Mouse (Mus musculus): ENCODE data around the gene 2310057N15Rik. TPM values are rescaled to one million over a fixed set of nuclear protein-coding genes. Genes with fewer than 3 reads are reported as not detected.
"Not testable (repeated sequence)": the region's sequence is repeated elsewhere in the genome, so short reads cannot be mapped to it uniquely, and the experiment has no call there.

2310057N15Rik gene
- not detected in 2 replicates for polyA plus RNA-seq (2014; fragmentation: Nextera tagmentation; extraction: Ambion mirVana)

- no peak within 1 kb of the TSS for H3K4me2 ChIP-seq (ENCODE audit: low read length)
- H3K9ac ChIP-seq (replicated peaks; ENCODE audit: low read length): no peak within 1 kb of the TSS
- DNase-seq: no peak
- H3K27me3 ChIP-seq (ENCODE audit: control insufficient read depth, insufficient read depth, low read length): no peaks in the 10 kb centered on the region
- no peak within 1 kb of the TSS for H3K4me3 ChIP-seq (replicated peaks; ENCODE audit: low read depth, low read length)
- no peaks in the 10 kb centered on the region for H3K9me3 ChIP-seq (ENCODE audit: control insufficient read depth, low read length)
- no peak for ATAC-seq (ENCODE audit: low FRiP score, low TSS enrichment)
- 86% methylated on average over 2 of the region's 2 CpGs for WGBS
- H3K27ac ChIP-seq (replicated peaks; ENCODE audit: low read depth, low read length): no peak within 1 kb of the TSS
- no peaks in the 10 kb centered on the region for H3K36me3 ChIP-seq (ENCODE audit: control insufficient read depth, insufficient read depth, low read length)
- H3K4me1 ChIP-seq (ENCODE audit: control insufficient read depth, insufficient read depth, low read length): no peaks in the 10 kb centered on the region
Measured at GRCm38 (mm10) chr16:88774106-88774505, at the start of gene 2310057N15Rik. Gene 2310057N15Rik, minus strand, starts transcription at chr16:88774206.

- Histone ChIP-seq H3K4me2 (ENCODE audit: low read length) (no peak overlapping the region), H3K4me3 (replicated peaks; ENCODE audit: low read depth, low read length) (no peak overlapping the region), H3K36me3 (ENCODE audit: control insufficient read depth, insufficient read depth, low read length) (no peaks in the 10 kb centered on the region), H3K9ac (replicated peaks; ENCODE audit: low read length) (no peak overlapping the region), H3K27ac (replicated peaks; ENCODE audit: low read depth, low read length) (no peak overlapping the region), H3K4me1 (ENCODE audit: control insufficient read depth, insufficient read depth, low read length) (no peaks in the 10 kb centered on the region), H3K27me3 (ENCODE audit: control insufficient read depth, insufficient read depth, low read length) (no peaks in the 10 kb centered on the region), H3K9me3 (ENCODE audit: control insufficient read depth, low read length) (no peaks in the 10 kb centered on the region)
- 82% methylated on average over 3 of the region's 3 CpGs for WGBS
- DNase-seq: peak; percentile 50
- peak; percentile 27; the same call in 1 of the 2 replicates for ATAC-seq (ENCODE audit: low FRiP score, low TSS enrichment)
Measured at GRCm38 (mm10) chr16:88823736-88824135, 49.7 kb upstream of the 2310057N15Rik start.

- Histone ChIP-seq H3K4me3 (replicated peaks; ENCODE audit: low read depth, low read length) (no peak within 1 kb of the TSS), H3K27ac (replicated peaks; ENCODE audit: low read depth, low read length) (no peak within 1 kb of the TSS), H3K27me3 (ENCODE audit: control insufficient read depth, insufficient read depth, low read length) (no peaks in the 10 kb centered on the region), H3K9me3 (ENCODE audit: control insufficient read depth, low read length) (no peaks in the 10 kb centered on the region), H3K9ac (replicated peaks; ENCODE audit: low read length) (no peak within 1 kb of the TSS), H3K4me2 (ENCODE audit: low read length) (no peak within 1 kb of the TSS), H3K36me3 (ENCODE audit: control insufficient read depth, insufficient read depth, low read length) (no peaks in the 10 kb centered on the region), H3K4me1 (ENCODE audit: control insufficient read depth, insufficient read depth, low read length) (no peaks in the 10 kb centered on the region)
- ATAC-seq (ENCODE audit: low FRiP score, low TSS enrichment) (no peak), DNase-seq (no peak)
- 83% methylated on average over 3 of the region's 3 CpGs for WGBS
Measured at GRCm38 (mm10) chr16:88820066-88820465, 46.1 kb upstream of the 2310057N15Rik start, which contains the start of gene Krtap15. Gene Krtap15, plus strand, starts transcription at chr16:88820215.

GRCm38 (mm10) chr16:88811827-88812226, 37.8 kb upstream of the 2310057N15Rik start, which contains the start of gene Gm20741:
Gene Gm20741, minus strand, starts transcription at chr16:88812220.
- DNase-seq: no peak

GRCm38 (mm10) chr16:88786786-88787185, 12.8 kb upstream of the 2310057N15Rik start:
- Histone ChIP-seq H3K4me3 (replicated peaks; ENCODE audit: low read depth, low read length) (no peak overlapping the region), H3K4me2 (ENCODE audit: low read length) (no peak overlapping the region), H3K27me3 (ENCODE audit: control insufficient read depth, insufficient read depth, low read length) (no peaks in the 10 kb centered on the region), H3K9ac (replicated peaks; ENCODE audit: low read length) (no peak overlapping the region), H3K36me3 (ENCODE audit: control insufficient read depth, insufficient read depth, low read length) (no peaks in the 10 kb centered on the region), H3K9me3 (ENCODE audit: control insufficient read depth, low read length) (no peaks in the 10 kb centered on the region), H3K4me1 (ENCODE audit: control insufficient read depth, insufficient read depth, low read length) (no peaks in the 10 kb centered on the region), H3K27ac (replicated peaks; ENCODE audit: low read depth, low read length) (no peak overlapping the region)
- WGBS: 92% methylated on average over 2 of the region's 2 CpGs
- DNase-seq (no peak), ATAC-seq (ENCODE audit: low FRiP score, low TSS enrichment) (no peak)

More at GRCm38 (mm10) chr16:88811827-88812226, 37.8 kb upstream of the 2310057N15Rik start, which contains the start of gene Gm20741:
- no peak for ATAC-seq (ENCODE audit: low FRiP score, low TSS enrichment)
- no peak within 1 kb of the TSS for H3K27ac ChIP-seq (replicated peaks; ENCODE audit: low read depth, low read length)
- no peak within 1 kb of the TSS for H3K4me3 ChIP-seq (replicated peaks; ENCODE audit: low read depth, low read length)
- 89% methylated on average over 2 of the region's 2 CpGs for WGBS
- no peaks in the 10 kb centered on the region for H3K27me3 ChIP-seq (ENCODE audit: control insufficient read depth, insufficient read depth, low read length)
- no peak within 1 kb of the TSS for H3K4me2 ChIP-seq (ENCODE audit: low read length)
- no peaks in the 10 kb centered on the region for H3K36me3 ChIP-seq (ENCODE audit: control insufficient read depth, insufficient read depth, low read length)
- no peaks in the 10 kb centered on the region for H3K4me1 ChIP-seq (ENCODE audit: control insufficient read depth, insufficient read depth, low read length)
- H3K9me3 ChIP-seq (ENCODE audit: control insufficient read depth, low read length): no peaks in the 10 kb centered on the region
- no peak within 1 kb of the TSS for H3K9ac ChIP-seq (replicated peaks; ENCODE audit: low read length)

- no peaks in the 10 kb centered on the region for H3K27me3 ChIP-seq (ENCODE audit: control insufficient read depth, insufficient read depth, low read length)
- H3K27ac ChIP-seq (replicated peaks; ENCODE audit: low read depth, low read length): no peak within 1 kb of the TSS
- no peaks in the 10 kb centered on the region for H3K9me3 ChIP-seq (ENCODE audit: control insufficient read depth, low read length)
- no peak within 1 kb of the TSS for H3K4me3 ChIP-seq (replicated peaks; ENCODE audit: low read depth, low read length)
- ATAC-seq (ENCODE audit: low FRiP score, low TSS enrichment): no peak
- H3K36me3 ChIP-seq (ENCODE audit: control insufficient read depth, insufficient read depth, low read length): no peaks in the 10 kb centered on the region
- WGBS: 94% methylated on average over 5 of the region's 6 CpGs
- H3K4me2 ChIP-seq (ENCODE audit: low read length): no peak within 1 kb of the TSS
- DNase-seq: no peak
- H3K4me1 ChIP-seq (ENCODE audit: control insufficient read depth, insufficient read depth, low read length): no peaks in the 10 kb centered on the region
- no peak within 1 kb of the TSS for H3K9ac ChIP-seq (replicated peaks; ENCODE audit: low read length)
Measured at GRCm38 (mm10) chr16:88777596-88777995, 3.6 kb upstream of the 2310057N15Rik start, which contains the start of gene Gm5965. Gene Gm5965, plus strand, starts transcription at chr16:88777896.

- not testable (repeated sequence) for H3K27me3 ChIP-seq (ENCODE audit: control insufficient read depth, insufficient read depth, low read length); DNase-seq; ATAC-seq (ENCODE audit: low FRiP score, low TSS enrichment); H3K9ac ChIP-seq (replicated peaks; ENCODE audit: low read length); H3K4me2 ChIP-seq (ENCODE audit: low read length); H3K9me3 ChIP-seq (ENCODE audit: control insufficient read depth, low read length); H3K27ac ChIP-seq (replicated peaks; ENCODE audit: low read depth, low read length); H3K4me3 ChIP-seq (replicated peaks; ENCODE audit: low read depth, low read length); H3K36me3 ChIP-seq (ENCODE audit: control insufficient read depth, insufficient read depth, low read length); H3K4me1 ChIP-seq (ENCODE audit: control insufficient read depth, insufficient read depth, low read length)
- WGBS: 97% methylated on average over 3 of the region's 3 CpGs
Measured at GRCm38 (mm10) chr16:88758547-88758946, 15.5 kb downstream of the 2310057N15Rik start, which contains the start of gene 2310034C09Rik. Gene 2310034C09Rik, plus strand, starts transcription at chr16:88758847.

- H3K4me1 ChIP-seq (ENCODE audit: control insufficient read depth, insufficient read depth, low read length); H3K9me3 ChIP-seq (ENCODE audit: control insufficient read depth, low read length); H3K9ac ChIP-seq (replicated peaks; ENCODE audit: low read length); H3K27me3 ChIP-seq (ENCODE audit: control insufficient read depth, insufficient read depth, low read length); DNase-seq; H3K27ac ChIP-seq (replicated peaks; ENCODE audit: low read depth, low read length); ATAC-seq (ENCODE audit: low FRiP score, low TSS enrichment); H3K4me3 ChIP-seq (replicated peaks; ENCODE audit: low read depth, low read length); H3K4me2 ChIP-seq (ENCODE audit: low read length); H3K36me3 ChIP-seq (ENCODE audit: control insufficient read depth, insufficient read depth, low read length): not testable (repeated sequence)
- WGBS: 84% methylated on average over 3 of the region's 3 CpGs
Measured at GRCm38 (mm10) chr16:88751535-88751934, 22.5 kb downstream of the 2310057N15Rik start, which contains the start of gene Krtap13. Gene Krtap13, minus strand, starts transcription at chr16:88751635.

GRCm38 (mm10) chr16:88747943-88748342, 26.1 kb downstream of the 2310057N15Rik start:
- Histone ChIP-seq H3K36me3 (ENCODE audit: control insufficient read depth, insufficient read depth, low read length) (no peaks in the 10 kb centered on the region), H3K4me2 (ENCODE audit: low read length) (no peak overlapping the region), H3K27ac (replicated peaks; ENCODE audit: low read depth, low read length) (no peak overlapping the region), H3K9ac (replicated peaks; ENCODE audit: low read length) (no peak overlapping the region), H3K4me3 (replicated peaks; ENCODE audit: low read depth, low read length) (no peak overlapping the region), H3K27me3 (ENCODE audit: control insufficient read depth, insufficient read depth, low read length) (no peaks in the 10 kb centered on the region), H3K4me1 (ENCODE audit: control insufficient read depth, insufficient read depth, low read length) (no peaks in the 10 kb centered on the region), H3K9me3 (ENCODE audit: control insufficient read depth, low read length) (no peaks in the 10 kb centered on the region)
- 75% methylated on average over 4 of the region's 4 CpGs for WGBS
- ATAC-seq (ENCODE audit: low FRiP score, low TSS enrichment) (no peak), DNase-seq (no peak)

Measured in midbrain, embryonic 14.5 days (tissue).